Mouse (Mus musculus): Measurements from ENCODE around the gene Rhox11. TPM values are rescaled to one million over a fixed set of nuclear protein-coding genes. Genes with fewer than 3 reads are reported as not detected.

The Rhox11 gene
- polyA plus RNA-seq, 1 experiment from 2014 or later = not detected

Other genes with a start within 250 kb of the Rhox11 start
- gene Rhox8, start 206.2 kb downstream of the Rhox11 start, polyA plus RNA-seq (2014; fragmentation: Nextera tagmentation; extraction: Ambion mirVana) = not detected in 2 replicates
- gene Rhox7b, start 187.9 kb downstream of the Rhox11 start, polyA plus RNA-seq (2014; fragmentation: Nextera tagmentation; extraction: Ambion mirVana) = not detected in 2 replicates
- not detected in 2 replicates for gene Rhox9, start 183.4 kb downstream of the Rhox11 start, polyA plus RNA-seq (2014; fragmentation: Nextera tagmentation; extraction: Ambion mirVana)
- gene Btg1-ps1, start 66.3 kb downstream of the Rhox11 start, polyA plus RNA-seq (2014; fragmentation: Nextera tagmentation; extraction: Ambion mirVana) = not detected in 2 replicates
- not detected in 2 replicates for gene Btg1-ps2, start 42.0 kb downstream of the Rhox11 start, polyA plus RNA-seq (2014; fragmentation: Nextera tagmentation; extraction: Ambion mirVana)
- not detected in 2 replicates for gene Rhox10, start 18.7 kb downstream of the Rhox11 start, polyA plus RNA-seq (2014; fragmentation: Nextera tagmentation; extraction: Ambion mirVana)
- gene Rhox12, start 25.8 kb upstream of the Rhox11 start, polyA plus RNA-seq (2014; fragmentation: Nextera tagmentation; extraction: Ambion mirVana) = not detected in 2 replicates
- not detected in 2 replicates for gene Rhox13, start 36.1 kb upstream of the Rhox11 start, polyA plus RNA-seq (2014; fragmentation: Nextera tagmentation; extraction: Ambion mirVana)
- gene Zbtb33, start 104.7 kb upstream of the Rhox11 start, polyA plus RNA-seq (2014; fragmentation: Nextera tagmentation; extraction: Ambion mirVana) = 6.6 and 7.7 TPM in 2 replicates
- gene Tmem255a, start 167.3 kb upstream of the Rhox11 start, polyA plus RNA-seq (2014; fragmentation: Nextera tagmentation; extraction: Ambion mirVana) = 46.9 and 50.0 TPM in 2 replicates
- not detected in 2 replicates for gene Atp1b4, start 231.0 kb upstream of the Rhox11 start, polyA plus RNA-seq (2014; fragmentation: Nextera tagmentation; extraction: Ambion mirVana)

All from hindbrain, embryonic 14.5 days (tissue).